Mouse (Mus musculus): ENCODE results near the gene Ros1.

- TF ChIP-seq CTCF (IDR thresholded peaks at IDR 0.05; ENCODE audit: extremely low read depth, insufficient read depth, low read length) (no peak), POLR2A (IDR thresholded peaks at IDR 0.05; ENCODE audit: extremely low read depth, insufficient read depth, low read length) (no peak)
Observed at GRCm38 (mm10) chr10:52086681-52087080, 108.4 kb downstream of the Ros1 start.

Data from cortical plate, adult 2 months (tissue).